Mouse (Mus musculus): ENCODE results near the gene Tfr2.

Tfr2 gene

GRCm38 (mm10) chr5:137569665-137570064 is at the start of gene Tfr2:
Gene Tfr2, plus strand, starts transcription at chr5:137569840.
- peak; percentile 28 to 56 for DNase-seq (ENCODE audit: low spot score in 2 of 2)

GRCm38 (mm10) chr5:137521861-137522260 is 47.8 kb upstream of the Tfr2 start:
- DNase-seq (ENCODE audit: low spot score in 2 of 2), result no peak

- no peak for DNase-seq (ENCODE audit: low spot score in 2 of 2)
Observed at GRCm38 (mm10) chr5:137522711-137523110, 46.9 kb upstream of the Tfr2 start.

- DNase-seq (ENCODE audit: low spot score in 2 of 2), result no peak
Observed at GRCm38 (mm10) chr5:137523396-137524250, 46.0 kb upstream of the Tfr2 start.

- DNase-seq (ENCODE audit: low spot score in 2 of 2), result no peak
Observed at GRCm38 (mm10) chr5:137524251-137524515, 45.5 kb upstream of the Tfr2 start.

GRCm38 (mm10) chr5:137524671-137525070 is 45.0 kb upstream of the Tfr2 start:
- DNase-seq (ENCODE audit: low spot score in 2 of 2), result no peak

- no peak for DNase-seq (ENCODE audit: low spot score in 2 of 2)
Observed at GRCm38 (mm10) chr5:137525511-137525910, 44.1 kb upstream of the Tfr2 start.

- DNase-seq (ENCODE audit: low spot score in 2 of 2), result peak in 1 of 2 experiments; percentile 21
Observed at GRCm38 (mm10) chr5:137526192-137526936, 43.3 kb upstream of the Tfr2 start.

GRCm38 (mm10) chr5:137527413-137527812 is 42.2 kb upstream of the Tfr2 start:
- no peak for DNase-seq (ENCODE audit: low spot score in 2 of 2)

GRCm38 (mm10) chr5:137528247-137528968 is 41.2 kb upstream of the Tfr2 start:
- no peak for DNase-seq (ENCODE audit: low spot score in 2 of 2)

- DNase-seq (ENCODE audit: low spot score in 2 of 2), result no peak
Observed at GRCm38 (mm10) chr5:137529221-137529995, 40.2 kb upstream of the Tfr2 start.

GRCm38 (mm10) chr5:137530075-137530474 is 39.6 kb upstream of the Tfr2 start:
- DNase-seq (ENCODE audit: low spot score in 2 of 2), result no peak

- DNase-seq (ENCODE audit: low spot score in 2 of 2), result peak; percentile 36 to 62
Observed at GRCm38 (mm10) chr5:137530588-137531413, 38.8 kb upstream of the Tfr2 start.

GRCm38 (mm10) chr5:137531414-137532130 is 38.1 kb upstream of the Tfr2 start:
- DNase-seq (ENCODE audit: low spot score in 2 of 2), result peak in 1 of 2 experiments; percentile 28

- peak in 1 of 2 experiments; percentile 27 for DNase-seq (ENCODE audit: low spot score in 2 of 2)
Observed at GRCm38 (mm10) chr5:137532131-137532807, 37.4 kb upstream of the Tfr2 start.

- no peak for DNase-seq (ENCODE audit: low spot score in 2 of 2)
Observed at GRCm38 (mm10) chr5:137532808-137533116, 36.9 kb upstream of the Tfr2 start.

GRCm38 (mm10) chr5:137533117-137533827 is 36.4 kb upstream of the Tfr2 start, which contains the start of the genes Epo and Gnb2:
Gene Epo, minus strand, starts transcription at chr5:137533242.
Gene Gnb2, minus strand, starts transcription at chr5:137533510.
- DNase-seq (ENCODE audit: low spot score in 2 of 2), result peak; percentile 97 to 99

GRCm38 (mm10) chr5:137534762-137535161 is 34.9 kb upstream of the Tfr2 start:
- no peak for DNase-seq (ENCODE audit: low spot score in 2 of 2)

GRCm38 (mm10) chr5:137535318-137535717 is 34.3 kb upstream of the Tfr2 start:
- DNase-seq (ENCODE audit: low spot score in 2 of 2), result no peak

Measured in urinary bladder, postnatal 36 days (tissue).